Mouse (Mus musculus): ENCODE results near the gene Gm16181.

- no peak for TF ChIP-seq CTCF (IDR thresholded peaks at IDR 0.05; ENCODE audit: low read depth, low read length)
- TF ChIP-seq POLR2A (IDR thresholded peaks at IDR 0.05; ENCODE audit: extremely low read depth, insufficient read depth, low read length): no peak
These were observed 31.3 kb downstream of the Gm16181 start for GRCm38 (mm10) chr17:35251981-35252380.
